ENCODE assay signal across 8 mouse cellular contexts in genomic region chr19:32757831-32758792, GRCm38 (mm10). TPM values are rescaled to one million over a fixed set of nuclear protein-coding genes. Genes with fewer than 3 reads are reported as not detected.
DNase-seq lines count a peak whose midpoint lies in the region; ATAC-seq lines count a peak whose summit lies in the region.

No protein-coding gene starts in this region.

- no peaks in the 10 kb centered on the region; the same call in 1 of the 2 replicates for H3K36me3 ChIP-seq in erythroblast, embryonic 14.5 days (ENCODE audit: control insufficient read depth)
- no peaks in the 10 kb centered on the region for H3K36me3 ChIP-seq in lung, embryonic 16.5 days (ENCODE audit: control insufficient read depth, insufficient read depth, low read length)

- no peaks in the 10 kb centered on the region for H3K9me3 ChIP-seq in erythroblast, embryonic 14.5 days (ENCODE audit: control insufficient read depth, low read length)
- H3K9me3 ChIP-seq in lung, embryonic 16.5 days (ENCODE audit: control insufficient read depth, low read length): no peaks in the 10 kb centered on the region

- peak; percentile 3 for ATAC-seq in CD4-positive, CD25-positive, alpha-beta regulatory T cell, adult 4 months
- peak; percentile 10 for ATAC-seq in lung, embryonic 16.5 days (ENCODE audit: low read depth)

- peak overlapping the region; percentile 97 for H3K4me2 ChIP-seq in lung, embryonic 16.5 days (ENCODE audit: low read depth, low read length)

- 0% methylated on average over 39 of the region's 69 CpGs for WGBS in lung, embryonic 16.5 days

- peak overlapping the region; percentile 87 for H3K4me3 ChIP-seq in erythroblast, embryonic 14.5 days (replicated peaks)
- peak overlapping the region; percentile 96 for H3K4me3 ChIP-seq in lung, embryonic 16.5 days (ENCODE audit: low read length)

- intact Hi-C loops in heart, postnatal 14 days (cut with DNase I): loop anchor here (1.0 to 10.0 kb wide), 3 partner anchors 149 to 327 kb away; no protein-coding TSS in a partner anchor

- peaks cover 24% of the 10 kb centered on the region for H3K27me3 ChIP-seq in erythroblast, embryonic 14.5 days (ENCODE audit: control insufficient read depth)
- peaks cover 2% of the 10 kb centered on the region; the same call in 1 of the 2 replicates for H3K27me3 ChIP-seq in lung, embryonic 16.5 days (ENCODE audit: control insufficient read depth, insufficient read depth, low read depth, low read length)

- peak overlapping the region; percentile 99 for H3K27ac ChIP-seq in lung, embryonic 16.5 days (ENCODE audit: low read length)

- H3K9ac ChIP-seq in lung, embryonic 16.5 days (ENCODE audit: low read length): peak overlapping the region; percentile 100

- peak; percentile 26 to 36 for DNase-seq in adrenal gland, postnatal 4 days (ENCODE audit: low spot score in 2 of 2)
- peak; percentile 64 to 68 for DNase-seq in heart, postnatal 14 days
- peak; percentile 28 to 48 for DNase-seq in layer of hippocampus, adult 8-10 months (ENCODE audit: low spot score in 2 of 2)
- peak; percentile 51 for DNase-seq in retina, postnatal 7 days (ENCODE audit: low read depth, low spot score)
- DNase-seq in urinary bladder, adult 18-20 months (ENCODE audit: low spot score in 2 of 2): peak; percentile 21 to 67

- H3K4me1 ChIP-seq in erythroblast, embryonic 14.5 days (ENCODE audit: control insufficient read depth): peaks cover 48% of the 10 kb centered on the region
- peaks cover 15% of the 10 kb centered on the region for H3K4me1 ChIP-seq in lung, embryonic 16.5 days (replicated peaks; ENCODE audit: control insufficient read depth, insufficient read depth, low read length)

RNA-seq across cellular contexts. Expression of gene Pten, which starts 0.8 kb away (rescaled TPM):
- polyA plus RNA-seq in CD4-positive, CD25-positive, alpha-beta regulatory T cell, adult 4 months (2017; shearing (Covaris generic)): 10 to 100 TPM; 12.8 to 17.3 TPM
- 10 to 100 TPM; 65.8 to 67.6 TPM for total RNA-seq in adrenal gland, postnatal 4 days (2021)
- polyA plus RNA-seq in erythroblast, embryonic 14.5 days (2012): 0.32 and 0.36 TPM in 2 replicates
- 10 to 100 TPM; 65.4 to 66.3 TPM for total RNA-seq in heart, postnatal 14 days (2021)
- 100 to 1,000 TPM; 105 to 119 (median 113) TPM for total RNA-seq in layer of hippocampus, adult 8-10 months (2022)
- 9.1 and 9.5 TPM in 2 replicates for polyA plus RNA-seq in lung, embryonic 16.5 days (2015; fragmentation: Nextera tagmentation; extraction: Ambion mirVana)

RNA-seq across cellular contexts. Expression of gene Atad1, which starts 18.5 kb away (rescaled TPM):
- 10 to 100 TPM; 85.5 to 94.9 TPM for polyA plus RNA-seq in CD4-positive, CD25-positive, alpha-beta regulatory T cell, adult 4 months (2017; shearing (Covaris generic))
- total RNA-seq in adrenal gland, postnatal 4 days (2021): 10 to 100 TPM; 70.7 to 72.4 TPM
- polyA plus RNA-seq in erythroblast, embryonic 14.5 days (2012): 0.06 and 0.11 TPM in 2 replicates
- total RNA-seq in heart, postnatal 14 days (2021): 10 to 100 TPM; 68.7 to 72.1 TPM
- 100 to 1,000 TPM in 1 of 4 experiments, 10 to 100 TPM in 3; 89.9 to 100 (median 92.7) TPM for total RNA-seq in layer of hippocampus, adult 8-10 months (2022)
- 57.9 and 62.8 TPM in 2 replicates for polyA plus RNA-seq in lung, embryonic 16.5 days (2015; fragmentation: Nextera tagmentation; extraction: Ambion mirVana)

Comparison
In these comparisons a context has a peak if more than half of its experiments do, and no peak if none do; other contexts are left out.
1. Peak in every context shown above with its lines: DNase-seq, ATAC-seq, H3K4me3 ChIP-seq and H3K27ac ChIP-seq.